Mouse (Mus musculus) spleen, postnatal 10 days (tissue): Measurements from ENCODE around the gene Zfp873.
A peak's percentile ranks its signal among the peaks of the same experiment; 100 is the strongest.
"Not testable (repeated sequence)": the region's sequence is repeated elsewhere in the genome, so short reads cannot be mapped to it uniquely, and the experiment has no call there.

ENCODE experiments used
- DNase-seq, 2 experiments: peaks; one replicate each; pipeline ENCODE4 v3.0.0; 2021 to 2022; ENCODE audit warnings: low spot score in 2 of 2

Gene Zfp873

DNA sequence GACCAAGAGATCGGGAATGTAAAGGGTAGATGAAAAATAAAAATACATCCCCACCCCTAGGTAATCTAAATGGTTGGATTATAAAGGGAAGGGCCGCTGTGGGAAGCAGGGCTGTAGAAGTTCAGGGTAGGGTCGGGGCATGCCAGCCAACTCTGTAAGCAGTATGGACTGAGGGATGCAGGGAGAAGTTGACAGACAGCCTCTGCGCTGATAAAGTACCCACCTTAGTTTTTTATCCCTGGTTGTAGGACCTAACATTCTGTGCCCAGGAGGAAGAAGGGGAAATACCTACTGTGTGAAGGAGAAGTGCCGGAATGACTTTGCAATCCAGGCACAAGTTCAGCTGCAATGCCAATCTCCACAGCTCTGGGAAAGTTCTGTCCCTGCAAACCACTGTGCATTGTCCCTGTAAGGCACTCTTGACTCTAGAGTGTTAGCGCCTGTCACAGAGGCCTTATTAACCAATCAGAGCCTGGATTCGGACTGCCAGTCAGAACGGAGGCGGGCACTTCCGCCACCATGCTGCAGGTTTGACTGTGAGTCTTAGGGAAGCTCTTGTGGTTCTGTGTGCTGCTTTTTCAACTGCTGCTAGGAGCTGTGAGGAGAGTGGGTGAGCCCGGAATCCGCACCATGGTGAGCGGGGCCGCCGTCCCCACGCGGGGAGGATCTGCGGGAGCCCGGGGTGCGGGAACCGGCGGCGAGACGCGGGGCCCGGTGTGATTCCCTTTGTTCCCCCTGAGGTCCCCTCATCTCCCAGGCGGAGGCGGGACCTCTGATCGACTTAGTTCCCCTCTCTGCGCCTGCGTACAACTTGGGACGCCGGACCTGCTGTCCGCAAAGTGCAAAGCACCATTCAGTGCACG lies at the start of gene Zfp873:
TSS of gene Zfp873 (plus strand) at position 527 of the 863 bp plus-strand sequence.
- peak; percentile 77 to 92 for DNase-seq

GRCm38 (mm10) chr10:82003209-82003608 lies 44.7 kb upstream of the Zfp873 start:
- DNase-seq: not testable (repeated sequence)

GRCm38 (mm10) chr10:82004822-82005221 lies 43.1 kb upstream of the Zfp873 start:
- peak; percentile 42 to 80 for DNase-seq

- no peak for DNase-seq
These were observed 5.7 kb upstream of the Zfp873 start for GRCm38 (mm10) chr10:82042191-82042590.

GRCm38 (mm10) chr10:82046603-82047002 lies 1.3 kb upstream of the Zfp873 start:
- DNase-seq: peak in 1 of 2 experiments; percentile 15

- DNase-seq: not testable (repeated sequence)
These were observed 509 bp downstream of the Zfp873 start for GRCm38 (mm10) chr10:82048460-82048804.

- DNase-seq: peak; percentile 27 to 56
These were observed 35.1 kb downstream of the Zfp873 start, which contains the start of gene BC024063 for GRCm38 (mm10) chr10:82082728-82083621. BC024063 (plus strand) TSS chr10:82083353.

GRCm38 (mm10) chr10:82083622-82083971 lies 35.7 kb downstream of the Zfp873 start:
- DNase-seq: not testable (repeated sequence)
